Mouse (Mus musculus) E14TG2a.4 (cell line): ENCODE results near the gene Ehd3.

ENCODE experiments used
- CTCF ChIP-seq: conservative IDR thresholded peaks from 2 replicates; pipeline ENCODE4 v1.5.1; 2014; ENCODE audit warnings: low read length
- NANOG ChIP-seq: IDR thresholded peaks from 2 replicates; pipeline ENCODE4 v1.6.1; 2014; ENCODE audit warnings: borderline replicate concordance, low read length, mixed read lengths
- POU5F1 ChIP-seq: IDR thresholded peaks from 2 replicates; pipeline ENCODE4 v1.6.1; 2014; ENCODE audit warnings: low read length, borderline replicate concordance

- TF ChIP-seq CTCF (no peak), POU5F1 (no peak), NANOG (no peak)
These were observed 20.0 kb downstream of the Ehd3 start for GRCm38 (mm10) chr17:73824022-73824340.
